Mouse (Mus musculus): ENCODE results near the gene Ldlrad3. TPM values are rescaled to one million over a fixed set of nuclear protein-coding genes. Genes with fewer than 3 reads are reported as not detected.
A peak's percentile ranks its signal among the peaks of the same experiment; 100 is the strongest.

The Ldlrad3 gene
- polyA plus RNA-seq, 1 experiment from 2014 or later = 50.0 TPM

- H3K4me2 ChIP-seq (ENCODE audit: low read depth, low read length) = no peak overlapping the region
- no peak overlapping the region for H3K9ac ChIP-seq (ENCODE audit: low read length)
- H3K9me3 ChIP-seq (replicated peaks; ENCODE audit: control insufficient read depth, low read length) = no peaks in the 10 kb centered on the region
- H3K36me3 ChIP-seq (ENCODE audit: control insufficient read depth, insufficient read depth, low read length) = no peaks in the 10 kb centered on the region
- peak; percentile 11; the same call in 1 of the 2 replicates for ATAC-seq (ENCODE audit: insufficient read depth, low FRiP score)
- no peaks in the 10 kb centered on the region for H3K27me3 ChIP-seq (ENCODE audit: control insufficient read depth, insufficient read depth, low read length)
- 46% methylated on average over 12 of the region's 12 CpGs for WGBS
- no peak overlapping the region for H3K4me3 ChIP-seq (replicated peaks; ENCODE audit: low read length)
- H3K4me1 ChIP-seq (ENCODE audit: control insufficient read depth, insufficient read depth, low read length) = peaks cover 44% of the 10 kb centered on the region
- H3K27ac ChIP-seq (ENCODE audit: low read length) = peak overlapping the region; percentile 58
Measured at GRCm38 (mm10) chr2:102002408-102002973, 183.7 kb downstream of the Ldlrad3 start.

DNA sequence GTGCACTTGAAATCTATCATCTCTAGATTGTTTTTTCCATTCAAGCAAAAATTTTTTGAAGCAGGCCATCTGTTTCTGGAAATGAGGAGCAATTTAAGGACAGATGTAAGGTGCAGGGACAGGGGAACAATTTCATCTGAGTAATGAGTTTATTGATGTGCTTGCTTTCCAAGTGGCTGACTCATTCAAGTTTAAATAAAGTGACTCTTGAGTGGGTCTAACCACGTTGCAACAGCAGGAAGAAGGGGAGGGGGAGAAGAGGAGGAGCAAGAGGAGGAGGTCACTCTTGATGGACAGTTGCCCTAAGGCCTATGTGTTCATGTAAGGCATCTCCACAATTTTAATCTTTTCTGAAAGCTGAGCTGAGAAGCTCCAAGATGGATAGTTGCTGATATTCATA, 184.5 kb downstream of the Ldlrad3 start:
- no peaks in the 10 kb centered on the region for H3K27me3 ChIP-seq (ENCODE audit: control insufficient read depth, insufficient read depth, low read length)
- no peaks in the 10 kb centered on the region for H3K36me3 ChIP-seq (ENCODE audit: control insufficient read depth, insufficient read depth, low read length)
- H3K4me2 ChIP-seq (ENCODE audit: low read depth, low read length) = no peak overlapping the region
- no peak overlapping the region for H3K4me3 ChIP-seq (replicated peaks; ENCODE audit: low read length)
- peaks cover 44% of the 10 kb centered on the region for H3K4me1 ChIP-seq (ENCODE audit: control insufficient read depth, insufficient read depth, low read length)
- no peak overlapping the region for H3K9ac ChIP-seq (ENCODE audit: low read length)
- WGBS = 3% methylated on average over 1 of the region's 1 CpGs
- peak overlapping the region; percentile 58 for H3K27ac ChIP-seq (ENCODE audit: low read length)
- ATAC-seq (ENCODE audit: insufficient read depth, low FRiP score) = no peak
- H3K9me3 ChIP-seq (replicated peaks; ENCODE audit: control insufficient read depth, low read length) = no peaks in the 10 kb centered on the region

- no peaks in the 10 kb centered on the region for H3K9me3 ChIP-seq (replicated peaks; ENCODE audit: control insufficient read depth, low read length)
- no peak for ATAC-seq (ENCODE audit: insufficient read depth, low FRiP score)
- no peak overlapping the region for H3K27ac ChIP-seq (ENCODE audit: low read length)
- H3K4me1 ChIP-seq (ENCODE audit: control insufficient read depth, insufficient read depth, low read length) = peaks cover 25% of the 10 kb centered on the region
- 36% methylated on average over 11 of the region's 11 CpGs for WGBS
- no peaks in the 10 kb centered on the region for H3K27me3 ChIP-seq (ENCODE audit: control insufficient read depth, insufficient read depth, low read length)
- no peaks in the 10 kb centered on the region for H3K36me3 ChIP-seq (ENCODE audit: control insufficient read depth, insufficient read depth, low read length)
- no peak overlapping the region for H3K4me3 ChIP-seq (replicated peaks; ENCODE audit: low read length)
- no peak overlapping the region for H3K4me2 ChIP-seq (ENCODE audit: low read depth, low read length)
- H3K9ac ChIP-seq (ENCODE audit: low read length) = no peak overlapping the region
Measured at GRCm38 (mm10) chr2:101998911-101999572, 187.1 kb downstream of the Ldlrad3 start.

DNA sequence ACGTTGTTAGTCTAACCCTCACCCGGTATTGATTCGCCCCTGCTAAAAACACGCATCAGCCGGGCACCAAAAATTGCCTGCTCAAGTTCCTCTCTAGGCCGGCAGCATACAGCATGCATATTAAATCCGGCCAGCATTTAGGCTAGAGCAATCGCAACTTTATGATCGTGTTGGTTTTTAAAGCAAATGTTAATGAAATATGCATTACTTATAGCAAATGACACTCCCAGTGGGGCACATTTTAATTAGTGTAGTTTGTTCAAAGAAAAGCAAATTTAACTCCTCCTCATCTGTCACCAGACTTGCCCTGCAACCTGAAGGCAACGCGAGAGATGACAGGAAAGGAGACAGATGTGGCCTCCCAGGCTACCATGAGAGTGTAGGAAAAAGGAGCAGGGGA, 189.2 kb downstream of the Ldlrad3 start:
- Histone ChIP-seq H3K9me3 (replicated peaks; ENCODE audit: control insufficient read depth, low read length) (no peaks in the 10 kb centered on the region), H3K4me1 (ENCODE audit: control insufficient read depth, insufficient read depth, low read length) (peaks cover 13% of the 10 kb centered on the region), H3K4me2 (ENCODE audit: low read depth, low read length) (no peak overlapping the region), H3K27ac (ENCODE audit: low read length) (no peak overlapping the region), H3K4me3 (replicated peaks; ENCODE audit: low read length) (no peak overlapping the region), H3K36me3 (ENCODE audit: control insufficient read depth, insufficient read depth, low read length) (no peaks in the 10 kb centered on the region), H3K27me3 (ENCODE audit: control insufficient read depth, insufficient read depth, low read length) (no peaks in the 10 kb centered on the region), H3K9ac (ENCODE audit: low read length) (no peak overlapping the region)
- WGBS = 70% methylated on average over 11 of the region's 11 CpGs
- ATAC-seq (ENCODE audit: insufficient read depth, low FRiP score) = no peak

DNA sequence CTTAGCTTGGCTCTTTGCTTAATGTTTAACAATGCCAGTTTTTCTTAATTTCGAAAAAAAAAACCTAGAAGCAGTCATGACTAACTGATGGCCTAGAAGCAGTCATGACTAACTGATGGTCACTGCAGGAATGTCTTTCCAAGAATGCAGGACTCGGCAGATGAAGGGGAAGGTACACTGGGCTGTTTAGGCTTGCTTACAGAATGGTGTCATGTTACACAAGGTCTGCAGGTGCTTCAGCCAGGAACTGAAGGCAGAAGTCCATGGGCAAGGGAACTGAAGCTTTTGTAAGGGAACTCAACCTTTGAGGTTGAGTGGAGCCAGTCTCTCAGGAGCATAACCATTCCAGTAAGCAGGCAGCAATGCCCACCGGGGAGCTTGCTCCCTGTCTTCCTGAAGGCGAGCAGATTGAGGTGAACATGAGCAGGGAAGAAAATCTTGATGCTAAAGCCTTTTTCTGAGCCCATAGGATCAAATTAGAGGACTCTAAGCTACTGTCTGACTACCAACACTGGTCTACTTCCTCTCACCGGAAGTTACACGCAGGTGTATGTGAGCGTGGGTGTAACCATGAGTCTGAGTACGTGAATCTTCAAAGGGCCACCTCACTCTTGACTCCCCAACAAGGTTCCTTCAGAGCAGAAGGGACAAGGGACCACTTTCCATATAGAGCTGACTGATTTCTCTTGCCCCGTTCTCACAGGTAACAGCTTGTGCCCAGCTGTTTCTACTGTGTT, 193.4 kb downstream of the Ldlrad3 start:
- H3K9ac ChIP-seq (ENCODE audit: low read length) = no peak overlapping the region
- H3K4me1 ChIP-seq (ENCODE audit: control insufficient read depth, insufficient read depth, low read length) = 0 out of 2 replicates have a peak, but pooled peaks cover 3% of the 10 kb centered on the region
- no peaks in the 10 kb centered on the region for H3K27me3 ChIP-seq (ENCODE audit: control insufficient read depth, insufficient read depth, low read length)
- 78% methylated on average over 9 of the region's 9 CpGs for WGBS
- no peak for ATAC-seq (ENCODE audit: insufficient read depth, low FRiP score)
- H3K9me3 ChIP-seq (replicated peaks; ENCODE audit: control insufficient read depth, low read length) = no peaks in the 10 kb centered on the region
- no peaks in the 10 kb centered on the region for H3K36me3 ChIP-seq (ENCODE audit: control insufficient read depth, insufficient read depth, low read length)
- H3K4me3 ChIP-seq (replicated peaks; ENCODE audit: low read length) = no peak overlapping the region
- H3K4me2 ChIP-seq (ENCODE audit: low read depth, low read length) = no peak overlapping the region
- H3K27ac ChIP-seq (ENCODE audit: low read length) = no peak overlapping the region

DNA sequence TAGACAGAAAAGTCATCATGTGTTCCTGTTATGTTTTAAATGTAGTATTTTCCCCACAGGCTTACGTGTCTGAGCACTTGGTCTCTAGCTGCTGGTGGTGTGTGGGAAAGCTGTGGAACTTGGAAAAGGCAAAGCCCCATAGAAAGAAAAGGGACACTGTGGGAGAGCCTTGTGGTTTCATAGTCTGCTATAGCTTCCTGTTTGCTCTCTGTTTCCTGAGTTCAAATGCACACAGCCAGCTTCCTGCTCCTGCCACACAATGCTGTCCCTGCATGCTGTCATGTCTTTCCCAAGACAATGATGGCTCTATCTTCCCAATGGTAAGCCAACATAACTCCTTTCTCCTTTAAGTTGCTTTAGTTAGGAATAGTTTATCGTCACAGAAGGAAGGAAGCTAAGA, 194.5 kb downstream of the Ldlrad3 start:
- 69% methylated on average over 2 of the region's 2 CpGs for WGBS
- H3K9ac ChIP-seq (ENCODE audit: low read length) = no peak overlapping the region
- H3K9me3 ChIP-seq (replicated peaks; ENCODE audit: control insufficient read depth, low read length) = no peaks in the 10 kb centered on the region
- no peaks in the 10 kb centered on the region for H3K36me3 ChIP-seq (ENCODE audit: control insufficient read depth, insufficient read depth, low read length)
- H3K27me3 ChIP-seq (ENCODE audit: control insufficient read depth, insufficient read depth, low read length) = no peaks in the 10 kb centered on the region
- H3K4me3 ChIP-seq (replicated peaks; ENCODE audit: low read length) = no peak overlapping the region
- H3K27ac ChIP-seq (ENCODE audit: low read length) = no peak overlapping the region
- no peak for ATAC-seq (ENCODE audit: insufficient read depth, low FRiP score)
- no peak overlapping the region for H3K4me2 ChIP-seq (ENCODE audit: low read depth, low read length)
- 0 out of 2 replicates have a peak, but pooled peaks cover 3% of the 10 kb centered on the region for H3K4me1 ChIP-seq (ENCODE audit: control insufficient read depth, insufficient read depth, low read length)

- H3K4me3 ChIP-seq (replicated peaks; ENCODE audit: low read length) = no peak overlapping the region
- ATAC-seq (ENCODE audit: insufficient read depth, low FRiP score) = no peak
- H3K27ac ChIP-seq (ENCODE audit: low read length) = no peak overlapping the region
- no peak overlapping the region for H3K4me2 ChIP-seq (ENCODE audit: low read depth, low read length)
- WGBS = 74% methylated on average over 3 of the region's 3 CpGs
- no peak overlapping the region for H3K9ac ChIP-seq (ENCODE audit: low read length)
- 0 out of 2 replicates have a peak, but pooled peaks cover 13% of the 10 kb centered on the region for H3K4me1 ChIP-seq (ENCODE audit: control insufficient read depth, insufficient read depth, low read length)
- H3K36me3 ChIP-seq (ENCODE audit: control insufficient read depth, insufficient read depth, low read length) = no peaks in the 10 kb centered on the region
- H3K9me3 ChIP-seq (replicated peaks; ENCODE audit: control insufficient read depth, low read length) = no peaks in the 10 kb centered on the region
- no peaks in the 10 kb centered on the region for H3K27me3 ChIP-seq (ENCODE audit: control insufficient read depth, insufficient read depth, low read length)
Measured at GRCm38 (mm10) chr2:101986344-101987087, 199.7 kb downstream of the Ldlrad3 start.

- H3K9ac ChIP-seq (ENCODE audit: low read length) = no peak overlapping the region
- no peak overlapping the region for H3K4me3 ChIP-seq (replicated peaks; ENCODE audit: low read length)
- H3K9me3 ChIP-seq (replicated peaks; ENCODE audit: control insufficient read depth, low read length) = no peaks in the 10 kb centered on the region
- 81% methylated on average over 9 of the region's 9 CpGs for WGBS
- no peaks in the 10 kb centered on the region for H3K27me3 ChIP-seq (ENCODE audit: control insufficient read depth, insufficient read depth, low read length)
- no peaks in the 10 kb centered on the region for H3K36me3 ChIP-seq (ENCODE audit: control insufficient read depth, insufficient read depth, low read length)
- no peak overlapping the region for H3K4me2 ChIP-seq (ENCODE audit: low read depth, low read length)
- no peak for ATAC-seq (ENCODE audit: insufficient read depth, low FRiP score)
- no peak overlapping the region for H3K27ac ChIP-seq (ENCODE audit: low read length)
- H3K4me1 ChIP-seq (ENCODE audit: control insufficient read depth, insufficient read depth, low read length) = peaks cover 15% of the 10 kb centered on the region; the same call in 1 of the 2 replicates
Measured at GRCm38 (mm10) chr2:101983853-101984543, 202.2 kb downstream of the Ldlrad3 start.

Data from stomach, embryonic 16.5 days (tissue).